Mouse (Mus musculus) urinary bladder, postnatal 14 days (tissue): Measurements from ENCODE around the gene Dpy19l3.

ENCODE experiments used
- DNase-seq: peaks from one replicate; pipeline ENCODE4 v3.0.0; 2021; ENCODE audit warnings: low spot score

Dpy19l3 gene

GRCm38 (mm10) chr7:35747397-35747964 is 6.8 kb downstream of the Dpy19l3 start:
- no peak for DNase-seq

- DNase-seq, result no peak
These were observed 7.4 kb downstream of the Dpy19l3 start for GRCm38 (mm10) chr7:35746686-35747396.

- DNase-seq, result no peak
These were observed 9.0 kb downstream of the Dpy19l3 start for GRCm38 (mm10) chr7:35745281-35745702.

- no peak for DNase-seq
These were observed 9.5 kb downstream of the Dpy19l3 start for GRCm38 (mm10) chr7:35744771-35745170.

GRCm38 (mm10) chr7:35742310-35742709 is 11.9 kb downstream of the Dpy19l3 start:
- DNase-seq, result no peak

- no peak for DNase-seq
These were observed 12.4 kb downstream of the Dpy19l3 start for GRCm38 (mm10) chr7:35741858-35742257.

- peak; percentile 69 for DNase-seq
These were observed 13.6 kb downstream of the Dpy19l3 start for GRCm38 (mm10) chr7:35740489-35741230.

- no peak for DNase-seq
These were observed 15.4 kb downstream of the Dpy19l3 start for GRCm38 (mm10) chr7:35738871-35739270.

- DNase-seq, result no peak
These were observed 20.8 kb downstream of the Dpy19l3 start for GRCm38 (mm10) chr7:35733313-35734050.

GRCm38 (mm10) chr7:35732585-35733059 is 21.6 kb downstream of the Dpy19l3 start:
- DNase-seq, result no peak

GRCm38 (mm10) chr7:35729621-35730031 is 24.6 kb downstream of the Dpy19l3 start:
- DNase-seq, result no peak

GRCm38 (mm10) chr7:35728376-35728775 is 25.9 kb downstream of the Dpy19l3 start:
- DNase-seq, result no peak

- DNase-seq, result no peak
These were observed 31.2 kb downstream of the Dpy19l3 start for GRCm38 (mm10) chr7:35723035-35723434.

- no peak for DNase-seq
These were observed 35.7 kb downstream of the Dpy19l3 start for GRCm38 (mm10) chr7:35718421-35719178.

- no peak for DNase-seq
These were observed 43.9 kb downstream of the Dpy19l3 start for GRCm38 (mm10) chr7:35710366-35710765.

GRCm38 (mm10) chr7:35708101-35708500 is 46.2 kb downstream of the Dpy19l3 start:
- DNase-seq, result no peak

GRCm38 (mm10) chr7:35699005-35699404 is 55.2 kb downstream of the Dpy19l3 start:
- DNase-seq, result no peak

- DNase-seq, result no peak
These were observed 56.2 kb downstream of the Dpy19l3 start for GRCm38 (mm10) chr7:35698073-35698472.

GRCm38 (mm10) chr7:35692641-35693040 is 61.6 kb downstream of the Dpy19l3 start:
- no peak for DNase-seq

GRCm38 (mm10) chr7:35692117-35692516 is 62.1 kb downstream of the Dpy19l3 start:
- DNase-seq, result no peak

GRCm38 (mm10) chr7:35688781-35689349 is 65.4 kb downstream of the Dpy19l3 start:
- no peak for DNase-seq
